Mouse (Mus musculus): ENCODE data around the gene Gm10097. TPM values are rescaled to one million over a fixed set of nuclear protein-coding genes. Genes with fewer than 3 reads are reported as not detected.

Gm10097 gene
- polyA plus RNA-seq, 1 experiment from 2014 or later, result 0.07 TPM

DNA sequence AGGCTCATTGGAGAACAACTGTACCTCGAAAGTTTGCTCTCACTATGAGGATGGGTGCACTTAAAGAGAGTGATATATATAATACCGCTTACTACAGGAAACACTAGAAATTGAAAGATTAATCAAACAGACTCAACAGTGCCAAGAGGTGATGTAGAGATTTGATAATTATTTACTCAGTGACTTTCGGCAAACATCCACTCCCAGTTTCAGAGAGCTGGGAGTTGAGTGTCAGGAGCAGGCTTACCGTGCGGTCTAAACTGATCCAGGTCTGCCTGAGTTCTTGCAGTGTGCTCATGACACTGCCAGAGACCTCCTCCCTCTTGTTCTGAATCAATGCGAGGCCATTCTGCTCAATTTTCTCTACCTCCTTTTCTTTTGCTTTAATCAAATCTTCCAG lies 47.7 kb downstream of the Gm10097 start:
- 0 out of 2 replicates have a peak overlapping the region, but pooled peaks have one; percentile 2 for H3K4me2 ChIP-seq (ENCODE audit: low read depth, low read length)
- peak; percentile 73 for ATAC-seq
- H3K4me3 ChIP-seq (ENCODE audit: low read depth, low read length), result no peak overlapping the region
- H3K36me3 ChIP-seq (replicated peaks; ENCODE audit: insufficient read depth, low read length), result peaks cover 43% of the 10 kb centered on the region
- TF ChIP-seq EP300 (IDR thresholded peaks at IDR 0.05; ENCODE audit: low read depth), result no peak
- TF ChIP-seq CTCF (IDR thresholded peaks at IDR 0.05; ENCODE audit: low read depth), result no peak
- no peak for DNase-seq
- WGBS (ENCODE audit: insufficient replicate concordance), result 66% methylated on average over 6 of the region's 6 CpGs
- H3K9me3 ChIP-seq (ENCODE audit: low read length), result no peaks in the 10 kb centered on the region
- 0 out of 2 replicates have a peak overlapping the region, but pooled peaks have one; percentile 1 for H3K27ac ChIP-seq (ENCODE audit: low read depth)
- H3K4me1 ChIP-seq (ENCODE audit: insufficient read depth), result no peaks in the 10 kb centered on the region
- no peak overlapping the region for H3K9ac ChIP-seq (replicated peaks)
- no peaks in the 10 kb centered on the region for H3K27me3 ChIP-seq (ENCODE audit: insufficient read depth, low read length)

Measured in liver, postnatal 0 days (tissue).